Mouse (Mus musculus) naive thymus-derived CD4-positive, alpha-beta T cell, adult 2 months (primary cell): ENCODE measurements around the gene Cops2.

Source experiments
- DNase-seq: peaks from one replicate; pipeline ENCODE4 v3.0.0-alpha.2; 2011; ENCODE audit warnings: low read depth

Cops2 gene

DNA sequence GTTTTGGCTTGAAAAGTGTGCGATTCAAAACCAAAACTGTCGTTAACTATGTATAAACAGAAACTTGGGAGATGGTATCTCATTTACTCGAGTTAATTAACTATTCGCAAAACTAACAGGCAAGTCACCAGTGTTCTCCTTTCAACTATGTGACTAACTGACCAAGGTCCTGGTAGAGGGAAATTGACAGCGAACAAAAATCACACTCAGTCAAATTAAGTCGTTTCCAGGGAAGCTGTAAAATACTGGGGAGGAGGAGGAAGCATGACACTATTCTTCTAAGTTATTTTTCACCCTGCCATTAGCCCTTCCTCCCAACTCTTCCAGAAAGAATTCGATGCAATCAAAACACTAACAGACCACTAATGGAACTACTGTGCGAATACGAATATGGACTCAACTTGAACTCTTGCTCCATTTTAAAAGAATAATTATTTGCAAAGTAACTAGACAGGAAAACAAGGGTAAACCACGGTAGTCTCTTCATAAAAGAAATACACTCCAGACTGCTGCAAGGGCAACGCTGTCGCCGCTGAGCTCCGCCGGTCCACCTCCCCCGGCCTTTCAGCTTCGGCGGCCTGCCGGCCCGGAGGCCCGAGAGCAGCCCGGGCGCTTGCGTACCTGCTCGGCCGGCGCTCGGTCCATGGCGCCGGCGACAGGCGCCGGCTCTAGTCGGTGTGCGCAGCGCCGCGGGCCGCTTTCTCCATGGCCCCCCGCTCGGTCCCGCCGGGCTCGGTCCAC, 76.8 kb downstream of the Cops2 start:
- no peak for DNase-seq

- no peak for DNase-seq
Observed at GRCm38 (mm10) chr2:125781006-125781405, 77.9 kb downstream of the Cops2 start.
